Mouse (Mus musculus) left cerebral cortex, postnatal 4 days (tissue): ENCODE data around the gene Pou5f2. TPM values are rescaled to one million over a fixed set of nuclear protein-coding genes. Genes with fewer than 3 reads are reported as not detected.
A peak's percentile ranks its signal among the peaks of the same experiment; 100 is the strongest.

Source experiments
- DNase-seq: peaks from one replicate; pipeline ENCODE4 v3.0.0-alpha.2; 2022
- intact Hi-C: fragments of 180-260 bp; cut with DNase I; formaldehyde crosslinking; loops from one replicate; pipeline ENCODE4 v1.15.1; 2025
- total RNA-seq, 2 experiments: library from RNA; stranded (reverse); gene quantifications; 2 replicates each; pipeline ENCODE4 v1.2.3; 2021

Pou5f2 gene
- 1 to 10 TPM; 1.9 to 3.3 TPM for total RNA-seq

- DNase-seq, result peak; percentile 19
Measured at GRCm38 (mm10) chr13:78024683-78025294, at the start of gene Pou5f2. Gene Pou5f2, plus strand, starts transcription at chr13:78024902.

GRCm38 (mm10) chr13:77976248-77976647 lies 48.5 kb upstream of the Pou5f2 start:
- no peak for DNase-seq
- intact Hi-C loops, result no loop called here

More at GRCm38 (mm10) chr13:78024683-78025294, at the start of gene Pou5f2:
- intact Hi-C loops, result no loop called here

DNA sequence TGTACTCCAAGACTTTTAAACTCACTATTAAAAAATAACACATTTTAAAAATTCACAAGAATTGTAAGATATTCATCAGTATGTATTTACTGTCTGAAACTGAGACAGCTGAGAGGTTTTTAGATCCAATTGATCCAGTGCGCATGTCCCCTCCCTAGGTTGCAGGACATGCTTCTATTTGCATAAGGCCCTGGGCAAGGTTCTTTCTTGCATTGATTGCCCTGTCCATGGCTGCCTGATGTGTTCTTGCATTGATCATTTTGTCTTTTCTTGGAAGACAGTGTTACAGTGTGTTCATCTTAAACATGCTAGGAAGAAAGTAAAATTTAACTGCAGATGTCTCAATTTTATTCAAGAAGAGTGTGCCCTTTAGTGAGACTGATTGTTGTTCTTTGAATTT lies 47.6 kb upstream of the Pou5f2 start:
- intact Hi-C loops, result no loop called here
- no peak for DNase-seq

GRCm38 (mm10) chr13:77982105-77982851 lies 42.4 kb upstream of the Pou5f2 start:
- peak; percentile 37 for DNase-seq
- intact Hi-C loops, result loop anchor here (5.0 kb wide), 1 partner anchor 195 kb away; no protein-coding TSS in a partner anchor

DNA sequence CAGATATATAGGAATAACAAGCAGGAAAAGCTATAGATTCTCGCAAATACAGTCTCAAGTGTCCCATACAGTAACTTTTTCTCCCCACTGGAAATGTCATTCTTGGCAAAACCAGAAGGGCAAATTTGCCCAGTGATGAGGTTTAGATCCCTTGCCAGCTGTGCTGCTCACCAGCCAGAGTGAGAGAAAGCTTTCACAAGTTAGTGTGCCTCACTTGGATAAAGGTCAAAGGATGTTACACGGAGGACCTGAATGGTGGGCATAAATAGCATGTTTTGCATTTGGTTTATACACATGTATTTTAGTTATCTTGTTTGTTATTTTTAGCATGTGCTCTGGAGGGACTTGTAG lies 41.9 kb upstream of the Pou5f2 start:
- intact Hi-C loops, result loop anchor here (5.0 kb wide), 1 partner anchor 194 kb away; no protein-coding TSS in a partner anchor
- peak; percentile 3 for DNase-seq

DNA sequence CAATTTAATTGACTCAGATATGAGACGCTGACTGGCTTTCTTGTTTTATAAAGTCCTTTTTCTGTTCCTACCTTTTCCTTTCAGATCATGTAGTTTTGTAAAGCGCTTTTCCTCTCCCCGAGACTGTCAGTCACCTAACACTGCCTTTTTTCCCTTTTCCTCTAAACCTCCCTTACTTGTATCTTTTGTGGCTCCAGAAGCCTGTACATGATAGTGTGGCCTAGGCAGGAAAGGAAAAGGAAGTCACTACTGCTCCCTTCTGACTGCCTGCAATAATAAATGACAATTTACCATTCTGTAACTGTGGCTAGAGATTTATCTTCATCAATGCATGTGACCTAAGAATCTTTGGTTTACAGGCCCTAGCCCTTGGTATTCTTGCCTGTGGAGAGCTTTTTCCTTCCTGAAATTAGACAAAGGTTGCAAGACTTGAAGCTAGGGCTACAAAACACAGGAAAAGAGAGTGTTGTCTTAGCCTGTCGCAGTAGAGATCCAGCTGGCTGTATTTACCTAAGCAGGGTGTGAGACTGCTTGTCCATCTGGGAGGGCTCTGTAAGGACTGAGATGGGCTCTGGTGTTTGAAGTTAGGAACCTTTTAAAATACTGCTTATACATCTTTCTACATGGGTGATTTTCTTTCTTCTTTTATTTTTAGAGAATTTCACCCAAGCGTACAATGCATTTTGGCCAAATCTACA lies 33.4 kb upstream of the Pou5f2 start:
- intact Hi-C loops, result no loop called here
- DNase-seq, result no peak

DNA sequence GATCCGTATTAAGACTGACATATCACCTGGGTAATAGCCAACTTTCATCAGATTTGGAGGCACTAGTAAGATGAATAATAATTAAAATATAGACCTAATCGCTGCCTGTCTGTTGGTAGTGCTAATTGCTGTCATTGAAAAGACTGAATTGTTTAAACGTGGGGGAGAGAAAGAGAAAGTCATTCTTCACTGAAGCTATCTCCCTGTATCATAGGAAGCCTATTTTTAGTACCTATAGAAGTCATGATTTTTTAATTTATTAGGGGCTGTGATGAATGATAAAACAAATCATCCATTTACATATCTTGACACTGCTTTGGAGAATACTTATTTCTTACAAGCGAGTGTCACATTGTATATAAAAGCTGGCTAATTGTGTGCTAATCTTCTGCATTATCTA lies 20.1 kb upstream of the Pou5f2 start:
- DNase-seq, result no peak
- intact Hi-C loops, result no loop called here

GRCm38 (mm10) chr13:78005344-78005743 lies 19.4 kb upstream of the Pou5f2 start:
- DNase-seq, result no peak
- intact Hi-C loops, result no loop called here

GRCm38 (mm10) chr13:78010176-78010575 lies 14.5 kb upstream of the Pou5f2 start:
- DNase-seq, result no peak
- intact Hi-C loops, result no loop called here

GRCm38 (mm10) chr13:78032821-78033220 lies 8.1 kb downstream of the Pou5f2 start:
- intact Hi-C loops, result no loop called here
- DNase-seq, result no peak

GRCm38 (mm10) chr13:78037203-78037602 lies 12.5 kb downstream of the Pou5f2 start:
- intact Hi-C loops, result no loop called here
- DNase-seq, result no peak

GRCm38 (mm10) chr13:78043203-78043602 lies 18.5 kb downstream of the Pou5f2 start:
- intact Hi-C loops, result no loop called here
- no peak for DNase-seq

GRCm38 (mm10) chr13:78045116-78045515 lies 20.4 kb downstream of the Pou5f2 start:
- no peak for DNase-seq
- intact Hi-C loops, result no loop called here

Other genes with a start within 250 kb of the Pou5f2 start
- gene Nr2f1, start 174.9 kb downstream of the Pou5f2 start, total RNA-seq, result 100 to 1,000 TPM; 214 to 215 TPM